In the genomic region with DNA sequence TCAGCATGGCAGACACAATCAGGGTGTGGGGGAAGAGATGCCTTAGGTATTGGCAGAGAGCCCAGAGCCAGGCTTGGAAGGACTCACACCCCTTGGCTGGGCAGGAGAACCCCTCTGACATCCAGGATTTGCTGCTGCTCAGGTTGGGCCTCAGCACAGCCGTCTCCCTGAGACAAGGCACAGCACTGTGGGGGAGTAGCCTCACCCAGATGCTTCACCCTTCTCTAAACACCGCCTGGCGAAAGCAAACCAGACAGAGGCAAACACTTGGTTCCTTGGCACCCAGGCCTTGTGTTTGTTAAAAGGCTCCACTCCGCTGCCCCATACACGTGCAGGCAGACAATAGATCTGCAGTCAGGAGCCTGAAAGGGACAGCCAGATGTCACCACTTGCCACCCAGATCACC, we compare ENCODE assay signal across 8 mouse cellular contexts. TPM values are rescaled to one million over a fixed set of nuclear protein-coding genes. Genes with fewer than 3 reads are reported as not detected.
DNase-seq lines count a peak whose midpoint lies in the region; ATAC-seq lines count a peak whose summit lies in the region.

No protein-coding gene starts in this region.

- 25% methylated on average over 5 of the region's 5 CpGs for WGBS in embryonic facial prominence, embryonic 15.5 days
- 28% methylated on average over 5 of the region's 5 CpGs for WGBS in intestine, embryonic 14.5 days
- 10% methylated on average over 5 of the region's 5 CpGs for WGBS in lung, embryonic 16.5 days

- H3K9ac ChIP-seq in embryonic facial prominence, embryonic 15.5 days = no peak overlapping the region
- H3K9ac ChIP-seq in intestine, embryonic 14.5 days (ENCODE audit: low read length) = peak overlapping the region; percentile 83; the same call in 1 of the 2 replicates
- peak overlapping the region; percentile 93 for H3K9ac ChIP-seq in lung, embryonic 16.5 days (ENCODE audit: low read length)

- H3K4me3 ChIP-seq in embryonic facial prominence, embryonic 15.5 days (replicated peaks) = peak overlapping the region; percentile 90
- H3K4me3 ChIP-seq in intestine, embryonic 14.5 days (ENCODE audit: low read depth, low read length) = peak overlapping the region; percentile 80
- peak overlapping the region; percentile 77 for H3K4me3 ChIP-seq in lung, embryonic 16.5 days (ENCODE audit: low read length)

- H3K4me1 ChIP-seq in embryonic facial prominence, embryonic 15.5 days = peaks cover 41% of the 10 kb centered on the region
- H3K4me1 ChIP-seq in intestine, embryonic 14.5 days (replicated peaks; ENCODE audit: control insufficient read depth, insufficient read depth, low read length) = peaks cover 26% of the 10 kb centered on the region
- peaks cover 27% of the 10 kb centered on the region for H3K4me1 ChIP-seq in lung, embryonic 16.5 days (replicated peaks; ENCODE audit: control insufficient read depth, insufficient read depth, low read length)

- DNase-seq in kidney, adult 11 months = peak; percentile 20
- no peak for DNase-seq in kidney, adult 18-20 months
- peak; percentile 66 for DNase-seq in intestine, embryonic 14.5 days (ENCODE audit: low spot score)
- DNase-seq in telencephalon, adult 2 months (ENCODE audit: low read depth, low spot score) = peak; percentile 21
- DNase-seq in layer of hippocampus, postnatal 25 days (ENCODE audit: extremely low spot score in 1 of 2, low spot score in 1 of 2) = no peak
- no peak for DNase-seq in layer of hippocampus, adult 9-11 months

- H3K27me3 ChIP-seq in embryonic facial prominence, embryonic 15.5 days = no peaks in the 10 kb centered on the region
- H3K27me3 ChIP-seq in intestine, embryonic 14.5 days (replicated peaks; ENCODE audit: control insufficient read depth, insufficient read depth, low read length) = no peaks in the 10 kb centered on the region
- H3K27me3 ChIP-seq in lung, embryonic 16.5 days (ENCODE audit: control insufficient read depth, insufficient read depth, low read depth, low read length) = no peaks in the 10 kb centered on the region

- peak; percentile 25; the same call in 1 of the 2 replicates for ATAC-seq in embryonic facial prominence, embryonic 15.5 days (ENCODE audit: insufficient number of reproducible peaks, low FRiP score, low TSS enrichment, low read depth)
- ATAC-seq in intestine, embryonic 14.5 days (replicated peaks; ENCODE audit: low FRiP score, low TSS enrichment, low read depth) = no peak
- ATAC-seq in lung, embryonic 16.5 days (ENCODE audit: low read depth) = peak; percentile 21

- H3K9me3 ChIP-seq in embryonic facial prominence, embryonic 15.5 days (replicated peaks) = no peaks in the 10 kb centered on the region
- no peaks in the 10 kb centered on the region for H3K9me3 ChIP-seq in intestine, embryonic 14.5 days (ENCODE audit: control insufficient read depth, low read length)
- H3K9me3 ChIP-seq in lung, embryonic 16.5 days (ENCODE audit: control insufficient read depth, low read length) = no peaks in the 10 kb centered on the region

- peak overlapping the region; percentile 92 for H3K27ac ChIP-seq in embryonic facial prominence, embryonic 15.5 days (replicated peaks)
- no peak overlapping the region; the same call in 1 of the 2 replicates for H3K27ac ChIP-seq in intestine, embryonic 14.5 days (ENCODE audit: low read depth)
- peak overlapping the region; percentile 95 for H3K27ac ChIP-seq in lung, embryonic 16.5 days (ENCODE audit: low read length)

- peaks cover 12% of the 10 kb centered on the region; the same call in 1 of the 2 replicates for H3K36me3 ChIP-seq in embryonic facial prominence, embryonic 15.5 days
- H3K36me3 ChIP-seq in intestine, embryonic 14.5 days (ENCODE audit: control insufficient read depth, insufficient read depth, low read length) = 0 out of 2 replicates have a peak, but pooled peaks cover 4% of the 10 kb centered on the region
- H3K36me3 ChIP-seq in lung, embryonic 16.5 days (ENCODE audit: control insufficient read depth, insufficient read depth, low read length) = no peaks in the 10 kb centered on the region

- peak overlapping the region; percentile 94 for H3K4me2 ChIP-seq in embryonic facial prominence, embryonic 15.5 days (replicated peaks)
- peak overlapping the region; percentile 86 for H3K4me2 ChIP-seq in intestine, embryonic 14.5 days (ENCODE audit: low read length)
- H3K4me2 ChIP-seq in lung, embryonic 16.5 days (ENCODE audit: low read depth, low read length) = peak overlapping the region; percentile 87

RNA-seq across cellular contexts. Expression of a gene that starts 18.2 kb away (rescaled TPM):
- polyA plus RNA-seq in embryonic facial prominence, embryonic 15.5 days (2015; fragmentation: Nextera tagmentation; extraction: Ambion mirVana) = 61.5 and 65.2 TPM in 2 replicates
- polyA plus RNA-seq in intestine, embryonic 14.5 days (2014; fragmentation: Nextera tagmentation; extraction: Ambion mirVana) = 34.9 and 39.7 TPM in 2 replicates
- polyA plus RNA-seq in lung, embryonic 16.5 days (2015; fragmentation: Nextera tagmentation; extraction: Ambion mirVana) = 45.5 and 48.3 TPM in 2 replicates
- total RNA-seq in layer of hippocampus, postnatal 25 days (2021) = 10 to 100 TPM; 21.6 to 33.6 TPM

RNA-seq across cellular contexts. Expression of a gene that starts 28.2 kb away (rescaled TPM):
- polyA plus RNA-seq in embryonic facial prominence, embryonic 15.5 days (2015; fragmentation: Nextera tagmentation; extraction: Ambion mirVana) = not detected in 2 replicates
- polyA plus RNA-seq in intestine, embryonic 14.5 days (2014; fragmentation: Nextera tagmentation; extraction: Ambion mirVana) = not detected in 2 replicates
- not detected in 2 replicates for polyA plus RNA-seq in lung, embryonic 16.5 days (2015; fragmentation: Nextera tagmentation; extraction: Ambion mirVana)
- total RNA-seq in layer of hippocampus, postnatal 25 days (2021) = not detected

RNA-seq across cellular contexts. Expression of a gene that starts 45.7 kb away (rescaled TPM):
- 1.9 and 2.5 TPM in 2 replicates for polyA plus RNA-seq in embryonic facial prominence, embryonic 15.5 days (2015; fragmentation: Nextera tagmentation; extraction: Ambion mirVana)
- 2.3 and 2.4 TPM in 2 replicates for polyA plus RNA-seq in intestine, embryonic 14.5 days (2014; fragmentation: Nextera tagmentation; extraction: Ambion mirVana)
- 1.4 and 1.6 TPM in 2 replicates for polyA plus RNA-seq in lung, embryonic 16.5 days (2015; fragmentation: Nextera tagmentation; extraction: Ambion mirVana)
- 1 to 10 TPM; 5.0 to 6.6 TPM for total RNA-seq in layer of hippocampus, postnatal 25 days (2021)

RNA-seq across cellular contexts. Expression of a gene that starts 52.9 kb away (rescaled TPM):
- polyA plus RNA-seq in embryonic facial prominence, embryonic 15.5 days (2015; fragmentation: Nextera tagmentation; extraction: Ambion mirVana) = 4.0 and 4.9 TPM in 2 replicates
- polyA plus RNA-seq in intestine, embryonic 14.5 days (2014; fragmentation: Nextera tagmentation; extraction: Ambion mirVana) = 1.0 and 1.1 TPM in 2 replicates
- 1.5 and 1.9 TPM in 2 replicates for polyA plus RNA-seq in lung, embryonic 16.5 days (2015; fragmentation: Nextera tagmentation; extraction: Ambion mirVana)
- total RNA-seq in layer of hippocampus, postnatal 25 days (2021) = 1 to 10 TPM; 1.1 TPM

Comparison
In these comparisons a context has a peak if more than half of its experiments do, and no peak if none do; other contexts are left out.
1. DNase-seq: peak in kidney, adult 11 months (single experiment), intestine, embryonic 14.5 days (single experiment) and telencephalon, adult 2 months (single experiment); none in kidney, adult 18-20 months (single experiment), layer of hippocampus, postnatal 25 days (0 of 2) and layer of hippocampus, adult 9-11 months (single experiment).
2. Peak in every context shown above with its lines, with median percentiles within 50 percentile points of each other: H3K4me2 ChIP-seq and H3K4me3 ChIP-seq.